Mouse (Mus musculus): ENCODE results near the gene Ndufa9. TPM values are rescaled to one million over a fixed set of nuclear protein-coding genes. Genes with fewer than 3 reads are reported as not detected.

The Ndufa9 gene
- polyA plus RNA-seq, 1 experiment from 2014 or later = 213 TPM

Other genes starting within 250 kb of the Ndufa9 start
- gene Kcna1, start 202.8 kb downstream of the Ndufa9 start, polyA plus RNA-seq (2015; fragmentation: Nextera tagmentation; extraction: Ambion mirVana) = 6.1 and 6.5 TPM in 2 replicates
- gene Kcna6, start 108.5 kb downstream of the Ndufa9 start, polyA plus RNA-seq (2015; fragmentation: Nextera tagmentation; extraction: Ambion mirVana) = 23.7 and 26.5 TPM in 2 replicates
- 0.06 and 0.09 TPM in 2 replicates for gene Akap3, start 4.0 kb upstream of the Ndufa9 start, polyA plus RNA-seq (2015; fragmentation: Nextera tagmentation; extraction: Ambion mirVana)
- 0.09 and 0.78 TPM in 2 replicates for gene Dyrk4, start 72.7 kb upstream of the Ndufa9 start, polyA plus RNA-seq (2015; fragmentation: Nextera tagmentation; extraction: Ambion mirVana)
- gene Rad51ap1, start 90.5 kb upstream of the Ndufa9 start, polyA plus RNA-seq (2015; fragmentation: Nextera tagmentation; extraction: Ambion mirVana) = 11.2 and 26.5 TPM in 2 replicates
- 31.9 and 32.0 TPM in 2 replicates for gene D6Wsu163e, start 90.8 kb upstream of the Ndufa9 start, polyA plus RNA-seq (2015; fragmentation: Nextera tagmentation; extraction: Ambion mirVana)
- gene Fgf6, start 166.4 kb upstream of the Ndufa9 start, polyA plus RNA-seq (2015; fragmentation: Nextera tagmentation; extraction: Ambion mirVana) = 0.05 and 0.10 TPM in 2 replicates
- 0.13 TPM in 1 of 2 replicates, not detected in the other for gene Fgf23, start 223.8 kb upstream of the Ndufa9 start, polyA plus RNA-seq (2015; fragmentation: Nextera tagmentation; extraction: Ambion mirVana)

All from neural tube, embryonic 15.5 days (tissue).